Mouse (Mus musculus): ENCODE results near the gene Gstp1. TPM values are rescaled to one million over a fixed set of nuclear protein-coding genes. Genes with fewer than 3 reads are reported as not detected.
"Not testable (repeated sequence)": the region's sequence is repeated elsewhere in the genome, so short reads cannot be mapped to it uniquely, and the experiment has no call there.

Gstp1 gene
- polyA plus RNA-seq, 1 experiment from 2014 or later, result 433 TPM

DNA sequence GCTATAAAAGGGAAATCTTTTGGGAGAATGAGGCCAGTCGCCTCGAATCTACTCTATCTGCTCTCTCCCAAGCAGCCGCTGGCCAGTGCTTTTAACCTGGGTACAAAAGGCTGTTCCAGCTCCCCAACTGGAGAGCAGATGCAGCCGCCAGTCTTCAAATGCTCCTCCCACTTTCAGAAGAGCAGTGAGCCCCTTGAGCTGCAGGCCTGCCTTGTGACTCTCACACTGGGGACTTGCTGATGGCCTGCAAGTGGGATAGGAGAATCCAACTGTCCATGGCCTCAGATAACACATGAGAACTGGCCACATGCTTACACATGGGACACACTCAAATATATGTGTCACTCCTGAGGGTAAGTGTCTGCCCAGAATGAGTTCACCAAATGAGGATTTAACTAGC, 18.9 kb upstream of the Gstp1 start:
- no peaks in the 10 kb centered on the region; the same call in 1 of the 2 replicates for H3K27me3 ChIP-seq (ENCODE audit: control insufficient read depth, insufficient read depth, low read depth, low read length)
- no peak overlapping the region for H3K9ac ChIP-seq (ENCODE audit: low read length)
- H3K4me3 ChIP-seq (ENCODE audit: low read length), result no peak overlapping the region
- H3K4me1 ChIP-seq (replicated peaks; ENCODE audit: control insufficient read depth, insufficient read depth, low read length), result peaks cover 6% of the 10 kb centered on the region; the same call in 1 of the 2 replicates
- no peak overlapping the region for H3K27ac ChIP-seq (ENCODE audit: low read length)
- no peaks in the 10 kb centered on the region for H3K36me3 ChIP-seq (ENCODE audit: control insufficient read depth, insufficient read depth, low read length)
- no peak for ATAC-seq (ENCODE audit: low read depth)
- no peaks in the 10 kb centered on the region for H3K9me3 ChIP-seq (ENCODE audit: control insufficient read depth, low read length)
- H3K4me2 ChIP-seq (ENCODE audit: low read depth, low read length), result no peak overlapping the region
- 43% methylated on average over 4 of the region's 4 CpGs for WGBS

DNA sequence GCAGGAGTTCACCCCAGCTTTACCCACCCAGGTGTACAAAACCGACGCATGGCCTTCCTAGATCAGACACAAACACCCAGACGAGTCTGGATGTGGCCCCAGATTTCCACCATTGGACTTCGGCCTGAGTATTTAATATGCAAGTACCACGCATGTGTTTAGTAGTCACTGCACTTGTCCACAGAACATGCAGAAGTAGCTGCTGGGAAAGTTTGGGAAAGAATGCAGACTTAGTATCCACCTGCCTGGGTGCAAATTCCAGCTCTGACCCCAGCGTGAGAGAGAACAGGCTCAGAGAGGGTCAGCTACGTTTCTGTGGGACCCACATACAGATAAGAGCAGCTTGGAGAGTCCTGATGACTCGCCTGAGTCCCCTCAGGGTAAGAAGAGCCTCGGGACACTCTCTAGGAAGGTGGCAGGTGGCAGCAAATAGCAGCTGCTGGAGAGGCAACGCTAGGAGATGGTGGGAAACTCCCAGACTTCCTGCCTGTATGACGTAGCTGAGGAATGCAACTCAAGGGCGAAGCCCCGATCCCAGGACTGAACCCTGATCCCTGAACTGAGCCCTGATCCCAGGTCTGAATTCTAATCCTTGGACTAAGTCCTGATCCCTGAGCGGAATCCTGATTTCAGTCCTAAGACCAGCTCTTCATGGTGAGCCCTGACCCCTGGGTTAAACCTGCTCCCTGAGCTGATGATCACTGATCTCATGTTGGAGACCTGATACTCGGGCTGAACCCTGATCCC, 18.3 kb upstream of the Gstp1 start:
- Histone ChIP-seq H3K9ac (ENCODE audit: low read length) (no peak overlapping the region), H3K36me3 (ENCODE audit: control insufficient read depth, insufficient read depth, low read length) (no peaks in the 10 kb centered on the region), H3K9me3 (ENCODE audit: control insufficient read depth, low read length) (no peaks in the 10 kb centered on the region), H3K4me3 (ENCODE audit: low read length) (no peak overlapping the region), H3K27me3 (ENCODE audit: control insufficient read depth, insufficient read depth, low read depth, low read length) (no peaks in the 10 kb centered on the region; the same call in 1 of the 2 replicates), H3K27ac (ENCODE audit: low read length) (no peak overlapping the region), H3K4me1 (replicated peaks; ENCODE audit: control insufficient read depth, insufficient read depth, low read length) (peaks cover 6% of the 10 kb centered on the region; the same call in 1 of the 2 replicates), H3K4me2 (ENCODE audit: low read depth, low read length) (no peak overlapping the region)
- ATAC-seq (ENCODE audit: low read depth), result no peak
- WGBS, result 48% methylated on average over 15 of the region's 15 CpGs

DNA sequence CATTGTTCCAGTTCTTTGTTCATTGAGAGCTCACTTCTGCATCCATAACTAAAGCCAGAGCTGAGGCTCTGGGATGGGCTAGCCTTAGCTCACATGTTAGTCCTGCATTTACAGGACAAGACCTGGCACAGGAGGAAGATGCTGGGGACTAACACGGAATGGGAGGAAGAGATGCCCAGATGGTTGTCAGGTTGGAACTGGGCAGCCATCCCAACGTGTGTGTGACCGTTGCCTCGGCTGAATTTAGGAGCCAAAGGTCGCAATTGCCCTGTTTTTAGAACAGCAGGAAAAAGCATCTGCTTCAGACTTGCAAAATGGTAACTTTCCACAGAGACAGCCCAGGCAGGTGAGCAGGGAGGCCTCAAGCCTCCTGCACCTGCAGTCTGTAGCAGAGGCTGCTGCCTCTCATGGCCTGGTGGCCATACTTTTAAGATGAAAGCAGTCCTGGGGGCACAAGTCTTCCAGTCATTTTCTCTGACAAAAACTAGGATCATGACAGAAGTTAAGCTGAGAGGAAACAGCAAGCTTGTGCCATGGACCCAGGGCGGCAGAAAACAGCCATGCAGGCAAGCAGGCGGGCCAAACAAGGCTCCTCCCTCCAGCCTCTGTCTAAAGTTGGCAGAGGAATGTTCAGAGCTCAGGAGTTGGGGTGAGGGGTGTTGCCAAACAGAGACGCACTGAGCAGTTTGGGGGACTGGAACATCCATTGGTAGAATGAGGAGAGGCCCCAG, 17.6 kb upstream of the Gstp1 start:
- H3K27me3 ChIP-seq (ENCODE audit: control insufficient read depth, insufficient read depth, low read depth, low read length), result no peaks in the 10 kb centered on the region; the same call in 1 of the 2 replicates
- H3K4me3 ChIP-seq (ENCODE audit: low read length), result no peak overlapping the region
- H3K27ac ChIP-seq (ENCODE audit: low read length), result no peak overlapping the region
- ATAC-seq (ENCODE audit: low read depth), result 0 out of 2 replicates have a peak, but pooled peaks have one; percentile 23
- no peaks in the 10 kb centered on the region for H3K36me3 ChIP-seq (ENCODE audit: control insufficient read depth, insufficient read depth, low read length)
- peaks cover 6% of the 10 kb centered on the region; the same call in 1 of the 2 replicates for H3K4me1 ChIP-seq (replicated peaks; ENCODE audit: control insufficient read depth, insufficient read depth, low read length)
- H3K9ac ChIP-seq (ENCODE audit: low read length), result no peak overlapping the region
- no peaks in the 10 kb centered on the region for H3K9me3 ChIP-seq (ENCODE audit: control insufficient read depth, low read length)
- 64% methylated on average over 8 of the region's 8 CpGs for WGBS
- H3K4me2 ChIP-seq (ENCODE audit: low read depth, low read length), result no peak overlapping the region

DNA sequence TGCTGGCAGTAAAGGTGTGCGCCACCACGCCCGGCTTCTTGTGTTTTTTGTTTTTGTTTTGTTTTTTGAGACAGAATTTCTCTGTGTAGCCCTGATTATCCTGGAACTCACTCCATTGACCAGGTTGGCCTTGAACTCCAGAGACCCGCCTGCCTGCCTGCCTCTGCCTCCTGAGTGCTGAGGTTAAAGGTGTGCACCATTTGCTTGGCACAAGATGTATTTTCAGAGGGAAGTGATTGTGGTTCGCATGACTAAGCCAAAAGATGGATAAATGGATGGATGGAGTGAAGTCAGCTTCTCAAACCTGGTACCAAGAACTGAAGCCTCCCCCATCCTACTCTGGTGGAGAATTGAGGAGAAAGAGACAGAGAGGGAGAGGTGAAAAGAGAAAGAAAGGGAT, 16.8 kb upstream of the Gstp1 start:
- peaks cover 5% of the 10 kb centered on the region; the same call in 1 of the 2 replicates for H3K4me1 ChIP-seq (replicated peaks; ENCODE audit: control insufficient read depth, insufficient read depth, low read length)
- H3K27me3 ChIP-seq (ENCODE audit: control insufficient read depth, insufficient read depth, low read depth, low read length), result no peaks in the 10 kb centered on the region; the same call in 1 of the 2 replicates
- WGBS, result 85% methylated on average over 5 of the region's 5 CpGs
- no peak overlapping the region for H3K9ac ChIP-seq (ENCODE audit: low read length)
- no peak overlapping the region for H3K4me2 ChIP-seq (ENCODE audit: low read depth, low read length)
- no peak overlapping the region for H3K27ac ChIP-seq (ENCODE audit: low read length)
- no peaks in the 10 kb centered on the region for H3K36me3 ChIP-seq (ENCODE audit: control insufficient read depth, insufficient read depth, low read length)
- H3K4me3 ChIP-seq (ENCODE audit: low read length), result no peak overlapping the region
- no peaks in the 10 kb centered on the region for H3K9me3 ChIP-seq (ENCODE audit: control insufficient read depth, low read length)
- no peak for ATAC-seq (ENCODE audit: low read depth)

DNA sequence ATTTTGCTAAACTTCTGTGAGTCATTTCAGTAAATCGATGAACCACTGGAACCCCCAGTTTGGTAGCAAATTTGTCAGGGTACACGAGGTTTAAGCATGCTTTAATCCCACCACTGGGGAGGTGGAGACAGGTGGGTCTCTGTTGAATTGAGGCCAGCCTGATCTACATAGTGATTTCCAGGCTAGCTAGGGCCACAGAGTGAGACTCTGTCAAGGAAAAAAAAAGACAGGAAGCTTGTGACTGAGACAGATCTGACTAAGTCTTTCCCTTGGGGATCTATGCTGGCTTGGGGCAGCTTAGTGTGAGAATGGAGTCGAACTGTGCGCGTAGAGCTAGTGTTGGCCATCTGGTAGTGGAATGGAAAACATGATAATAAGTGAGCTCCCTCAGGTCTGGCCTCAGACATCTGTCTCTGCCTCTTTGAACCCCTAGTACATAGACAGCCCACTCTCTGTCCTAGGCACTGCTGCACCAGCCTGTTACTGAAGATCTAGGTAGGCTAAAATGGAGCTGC, 14.8 kb upstream of the Gstp1 start:
- Histone ChIP-seq H3K9me3 (ENCODE audit: control insufficient read depth, low read length) (no peaks in the 10 kb centered on the region), H3K4me1 (replicated peaks; ENCODE audit: control insufficient read depth, insufficient read depth, low read length) (no peaks in the 10 kb centered on the region), H3K4me2 (ENCODE audit: low read depth, low read length) (no peak overlapping the region), H3K27ac (ENCODE audit: low read length) (no peak overlapping the region), H3K36me3 (ENCODE audit: control insufficient read depth, insufficient read depth, low read length) (no peaks in the 10 kb centered on the region), H3K4me3 (ENCODE audit: low read length) (no peak overlapping the region), H3K27me3 (ENCODE audit: control insufficient read depth, insufficient read depth, low read depth, low read length) (no peaks in the 10 kb centered on the region; the same call in 1 of the 2 replicates), H3K9ac (ENCODE audit: low read length) (no peak overlapping the region)
- ATAC-seq (ENCODE audit: low read depth), result no peak
- WGBS, result 70% methylated on average over 5 of the region's 5 CpGs

DNA sequence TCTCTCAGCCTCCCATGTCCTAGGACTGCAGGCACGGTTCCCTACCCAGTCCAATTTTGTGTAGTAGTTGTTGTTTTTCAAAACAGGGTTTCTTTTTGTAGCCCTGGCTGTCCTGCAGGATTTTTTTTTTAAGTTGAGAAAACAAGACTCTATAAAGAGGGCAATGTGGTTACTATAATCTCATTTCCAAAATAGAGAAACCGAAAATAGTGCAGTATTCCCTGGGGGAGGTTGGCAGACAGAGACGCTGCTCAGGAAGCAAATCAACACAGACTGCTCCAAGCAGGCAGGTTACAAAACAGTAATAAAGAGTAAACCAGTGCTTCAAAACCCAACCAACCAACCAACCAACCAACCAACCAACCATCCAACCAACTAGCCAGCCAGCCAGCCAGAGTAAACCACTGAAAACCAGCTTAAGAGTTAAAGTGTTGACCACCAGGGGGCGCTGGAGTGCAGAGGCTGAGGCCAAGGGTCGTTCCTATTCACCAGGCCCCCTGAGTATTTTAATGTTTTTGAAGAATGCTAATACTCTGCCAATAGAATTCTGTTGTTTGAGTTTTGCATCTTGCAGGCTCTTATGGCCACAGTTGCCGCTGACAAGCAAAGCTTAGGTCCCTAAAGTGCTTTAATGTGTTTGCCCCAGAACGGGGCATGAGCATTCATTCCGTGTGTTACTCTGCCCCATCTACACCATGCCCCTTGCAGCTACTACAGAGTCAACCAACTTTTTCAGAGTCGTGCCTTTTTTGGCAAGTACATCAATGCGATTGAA, 14.1 kb upstream of the Gstp1 start:
- H3K36me3 ChIP-seq (ENCODE audit: control insufficient read depth, insufficient read depth, low read length), result no peaks in the 10 kb centered on the region
- H3K27me3 ChIP-seq (ENCODE audit: control insufficient read depth, insufficient read depth, low read depth, low read length), result no peaks in the 10 kb centered on the region; the same call in 1 of the 2 replicates
- H3K27ac ChIP-seq (ENCODE audit: low read length), result no peak overlapping the region
- 51% methylated on average over 10 of the region's 10 CpGs for WGBS
- H3K9me3 ChIP-seq (ENCODE audit: control insufficient read depth, low read length), result no peaks in the 10 kb centered on the region
- H3K9ac ChIP-seq (ENCODE audit: low read length), result no peak overlapping the region
- ATAC-seq (ENCODE audit: low read depth), result no peak
- no peak overlapping the region for H3K4me2 ChIP-seq (ENCODE audit: low read depth, low read length)
- H3K4me3 ChIP-seq (ENCODE audit: low read length), result no peak overlapping the region
- H3K4me1 ChIP-seq (replicated peaks; ENCODE audit: control insufficient read depth, insufficient read depth, low read length), result no peaks in the 10 kb centered on the region

DNA sequence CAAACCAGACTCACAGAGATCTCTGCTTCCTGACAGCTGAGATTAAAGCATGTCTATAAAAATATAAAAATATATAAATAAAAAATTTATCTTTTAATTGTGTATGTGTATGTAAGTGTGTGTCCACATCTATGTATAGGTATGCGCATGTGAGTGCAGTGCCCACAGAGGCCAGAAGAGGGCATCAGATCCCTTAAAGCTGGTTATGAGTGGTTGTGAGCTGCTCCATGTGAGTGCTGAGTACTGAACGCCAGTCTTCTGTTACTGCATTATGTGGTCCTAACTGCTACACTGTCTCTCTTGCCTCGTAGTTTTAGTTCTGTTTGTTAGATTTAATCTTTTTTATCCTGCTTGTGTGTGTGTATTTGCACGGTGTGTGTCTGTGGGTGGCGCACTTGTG, 13.2 kb upstream of the Gstp1 start:
- H3K27ac ChIP-seq (ENCODE audit: low read length), result no peak overlapping the region
- H3K9ac ChIP-seq (ENCODE audit: low read length), result no peak overlapping the region
- no peak overlapping the region for H3K4me3 ChIP-seq (ENCODE audit: low read length)
- no peaks in the 10 kb centered on the region for H3K36me3 ChIP-seq (ENCODE audit: control insufficient read depth, insufficient read depth, low read length)
- H3K9me3 ChIP-seq (ENCODE audit: control insufficient read depth, low read length), result no peaks in the 10 kb centered on the region
- no peak overlapping the region for H3K4me2 ChIP-seq (ENCODE audit: low read depth, low read length)
- H3K27me3 ChIP-seq (ENCODE audit: control insufficient read depth, insufficient read depth, low read depth, low read length), result no peaks in the 10 kb centered on the region; the same call in 1 of the 2 replicates
- no peaks in the 10 kb centered on the region; the same call in 1 of the 2 replicates for H3K4me1 ChIP-seq (replicated peaks; ENCODE audit: control insufficient read depth, insufficient read depth, low read length)
- no peak for ATAC-seq (ENCODE audit: low read depth)
- WGBS, result 88% methylated on average over 5 of the region's 5 CpGs

DNA sequence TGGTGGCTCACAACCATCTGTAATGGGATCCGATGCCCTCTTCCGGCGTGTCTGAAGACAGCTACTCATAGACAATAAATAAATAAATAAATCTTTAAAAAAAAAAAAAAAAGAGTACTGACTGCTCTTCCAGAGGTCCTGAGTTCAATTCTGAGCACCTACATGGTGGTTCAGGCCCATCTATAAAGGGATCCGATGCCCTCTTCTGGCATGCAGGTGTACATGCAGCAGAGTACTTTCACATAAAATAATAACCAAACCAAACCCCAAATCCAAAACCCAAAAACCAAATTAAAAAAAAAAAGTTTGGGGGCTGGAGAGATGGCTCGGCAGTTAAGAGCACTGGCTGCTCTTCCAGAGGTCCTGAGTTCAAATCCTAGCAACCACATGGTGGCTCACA, 11.3 kb upstream of the Gstp1 start:
- H3K9ac ChIP-seq (ENCODE audit: low read length); H3K27me3 ChIP-seq (ENCODE audit: control insufficient read depth, insufficient read depth, low read depth, low read length); H3K4me2 ChIP-seq (ENCODE audit: low read depth, low read length); H3K4me3 ChIP-seq (ENCODE audit: low read length); H3K36me3 ChIP-seq (ENCODE audit: control insufficient read depth, insufficient read depth, low read length); H3K4me1 ChIP-seq (replicated peaks; ENCODE audit: control insufficient read depth, insufficient read depth, low read length); ATAC-seq (ENCODE audit: low read depth); H3K9me3 ChIP-seq (ENCODE audit: control insufficient read depth, low read length); H3K27ac ChIP-seq (ENCODE audit: low read length): not testable (repeated sequence)
- WGBS, result 65% methylated on average over 5 of the region's 5 CpGs

DNA sequence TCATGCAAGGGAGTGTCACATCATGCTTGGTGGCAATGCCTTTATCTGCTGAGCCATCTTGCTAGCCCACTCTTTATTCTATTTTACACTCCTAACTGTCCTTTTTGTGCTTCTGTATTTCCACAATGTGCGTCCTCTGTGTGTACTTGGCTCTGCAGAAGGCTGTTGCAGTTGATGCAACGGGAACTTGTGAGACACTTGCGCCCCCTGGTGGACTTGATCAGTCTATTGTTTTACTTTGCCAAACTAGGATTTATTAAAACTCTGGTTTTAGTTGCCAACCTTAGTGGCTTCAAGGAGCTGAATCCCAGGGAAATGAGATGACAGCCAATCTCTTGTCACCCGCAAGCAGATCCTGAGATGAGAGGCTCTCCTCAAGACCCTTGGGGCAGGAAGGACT, 10.1 kb upstream of the Gstp1 start:
- Histone ChIP-seq H3K27ac (ENCODE audit: low read length) (no peak overlapping the region), H3K4me1 (replicated peaks; ENCODE audit: control insufficient read depth, insufficient read depth, low read length) (peaks cover 4% of the 10 kb centered on the region), H3K4me3 (ENCODE audit: low read length) (no peak overlapping the region), H3K27me3 (ENCODE audit: control insufficient read depth, insufficient read depth, low read depth, low read length) (no peaks in the 10 kb centered on the region), H3K36me3 (ENCODE audit: control insufficient read depth, insufficient read depth, low read length) (no peaks in the 10 kb centered on the region), H3K9ac (ENCODE audit: low read length) (no peak overlapping the region), H3K4me2 (ENCODE audit: low read depth, low read length) (no peak overlapping the region), H3K9me3 (ENCODE audit: control insufficient read depth, low read length) (no peaks in the 10 kb centered on the region)
- ATAC-seq (ENCODE audit: low read depth), result no peak
- 12% methylated on average over 4 of the region's 4 CpGs for WGBS

Data from lung, embryonic 16.5 days (tissue).